Mouse (Mus musculus) hindbrain, postnatal 0 days (tissue): Measurements from ENCODE around the gene Itpr1. TPM values are rescaled to one million over a fixed set of nuclear protein-coding genes. Genes with fewer than 3 reads are reported as not detected.

ENCODE experiments used
- ATAC-seq: fragments of 200-750 bp; cut with Nextera tagmentation; 2 replicates; pipeline ENCODE4 v1.8.0; 2017; ENCODE audit warnings: mild to moderate bottlenecking, moderate TSS enrichment, moderate library complexity
- DNase-seq: peaks from one replicate; pipeline ENCODE4 v3.0.0-alpha.2; 2015; ENCODE audit warnings: low spot score
- H3K27ac ChIP-seq: fragments of 300-500 bp; sonication (generic); 2 replicates; pipeline ENCODE4 v1.5.1; 2014; ENCODE audit warnings: mild to moderate bottlenecking
- H3K27me3 ChIP-seq: fragments of 300-500 bp; sonication (generic); 2 replicates; pipeline ENCODE4 v1.6.1; 2014; ENCODE audit warnings: low read length, mixed read lengths; ENCODE audit not compliant: insufficient read depth
- H3K36me3 ChIP-seq: fragments of 300-500 bp; sonication (generic); 2 replicates; pipeline ENCODE4 v1.6.1; 2014; ENCODE audit warnings: low read length, mixed read lengths; ENCODE audit not compliant: insufficient read depth
- H3K4me1 ChIP-seq: fragments of 300-500 bp; sonication (generic); 2 replicates; pipeline ENCODE4 v1.6.1; 2014; ENCODE audit warnings: antibody characterized with exemption, low read length, mixed read lengths; ENCODE audit not compliant: insufficient read depth
- H3K4me2 ChIP-seq: fragments of 300-500 bp; sonication (generic); 2 replicates; pipeline ENCODE4 v1.6.1; 2014; ENCODE audit warnings: low read depth, mild to moderate bottlenecking, low read length, moderate library complexity, mixed read lengths
- H3K4me3 ChIP-seq: fragments of 300-500 bp; sonication (generic); 2 replicates; pipeline ENCODE4 v1.5.1; 2014; ENCODE audit warnings: low read length
- H3K9ac ChIP-seq: fragments of 300-500 bp; sonication (generic); replicated peaks from 2 replicates; pipeline ENCODE4 v1.6.1; 2014; ENCODE audit warnings: mild to moderate bottlenecking, low read length, moderate library complexity, mixed read lengths
- H3K9me3 ChIP-seq: fragments of 300-500 bp; sonication (generic); 2 replicates; pipeline ENCODE4 v1.6.1; 2016; ENCODE audit warnings: low read length, mixed read lengths
- CTCF ChIP-seq: IDR thresholded peaks from 2 replicates; pipeline ENCODE4 v1.5.1; 2016; ENCODE audit warnings: antibody characterized with exemption, control low read depth, low read depth
- WGBS: fragments of 180-500 bp; shearing (Covaris S2); extraction: QIAGEN DNeasy Blood & Tissue Kit; methylation state at CpG from one replicate; pipeline ENCODE4 v1.1.7; 2014; 5-methylcytosine and 5-hydroxymethylcytosine counted together
- polyA plus RNA-seq: library from polyadenylated mRNA; unstranded; fragments of >200 nt; fragmentation: Nextera tagmentation; extraction: Ambion mirVana; gene quantifications from 2 replicates; pipeline ENCODE4 v1.2.1, GENCODE M21; 2015
- total RNA-seq: library from RNA; depleted of rRNA; stranded (reverse); fragments of >200 nt; gene quantifications from 2 replicates; pipeline ENCODE4 v1.2.3, GENCODE M21; 2014

Gene Itpr1
- total and polyA plus RNA-seq, 2 experiments from 2014 or later: 7.2 to 47.1 TPM

DNA sequence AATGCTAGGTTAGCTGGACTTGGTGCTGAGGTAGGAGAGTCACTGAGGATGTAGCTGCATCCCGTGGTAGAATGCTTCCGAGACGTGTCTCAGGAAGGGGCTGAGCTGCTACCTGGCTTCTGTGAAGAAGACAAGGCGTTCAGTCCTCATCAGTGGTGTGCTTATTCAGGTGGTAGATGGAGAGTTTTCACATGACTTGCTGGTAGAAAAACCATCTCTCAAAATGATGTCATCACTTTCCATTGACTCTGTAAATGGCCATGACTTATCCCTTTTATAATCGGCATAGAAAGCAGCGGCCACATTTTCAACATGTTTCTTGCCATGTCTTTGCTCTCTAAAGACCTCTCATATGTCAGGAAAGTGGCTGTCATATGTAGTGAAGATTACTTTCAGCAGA, 123.6 kb downstream of the Itpr1 start:
- Histone ChIP-seq H3K4me1 (no peaks in the 10 kb centered on the region), H3K4me2 (no peak overlapping the region), H3K36me3 (no peaks in the 10 kb centered on the region), H3K9me3 (no peaks in the 10 kb centered on the region), H3K27me3 (no peaks in the 10 kb centered on the region), H3K4me3 (no peak overlapping the region), H3K9ac (no peak overlapping the region), H3K27ac (no peak overlapping the region)
- no peak for TF ChIP-seq CTCF
- WGBS: 90% methylated on average over 6 of the region's 6 CpGs
- ATAC-seq: no peak
- DNase-seq: no peak

- Histone ChIP-seq H3K4me2 (no peak overlapping the region), H3K27me3 (no peaks in the 10 kb centered on the region), H3K4me3 (no peak overlapping the region), H3K36me3 (no peaks in the 10 kb centered on the region), H3K4me1 (no peaks in the 10 kb centered on the region), H3K9me3 (no peaks in the 10 kb centered on the region), H3K9ac (no peak overlapping the region), H3K27ac (no peak overlapping the region)
- WGBS: 58% methylated on average over 6 of the region's 6 CpGs
- ATAC-seq (no peak), DNase-seq (no peak)
- TF ChIP-seq CTCF: no peak
Measured at GRCm38 (mm10) chr6:108337289-108337688, 124.4 kb downstream of the Itpr1 start.

- H3K4me3 ChIP-seq: no peak overlapping the region
- no peak overlapping the region for H3K4me2 ChIP-seq
- no peaks in the 10 kb centered on the region for H3K4me1 ChIP-seq
- H3K27ac ChIP-seq: no peak overlapping the region
- no peaks in the 10 kb centered on the region for H3K9me3 ChIP-seq
- TF ChIP-seq CTCF: no peak
- DNase-seq (no peak), ATAC-seq (no peak)
- H3K36me3 ChIP-seq: no peaks in the 10 kb centered on the region
- no peaks in the 10 kb centered on the region for H3K27me3 ChIP-seq
- no peak overlapping the region for H3K9ac ChIP-seq
- WGBS: 96% methylated on average over 5 of the region's 5 CpGs
Measured at GRCm38 (mm10) chr6:108338362-108338761, 125.5 kb downstream of the Itpr1 start.

DNA sequence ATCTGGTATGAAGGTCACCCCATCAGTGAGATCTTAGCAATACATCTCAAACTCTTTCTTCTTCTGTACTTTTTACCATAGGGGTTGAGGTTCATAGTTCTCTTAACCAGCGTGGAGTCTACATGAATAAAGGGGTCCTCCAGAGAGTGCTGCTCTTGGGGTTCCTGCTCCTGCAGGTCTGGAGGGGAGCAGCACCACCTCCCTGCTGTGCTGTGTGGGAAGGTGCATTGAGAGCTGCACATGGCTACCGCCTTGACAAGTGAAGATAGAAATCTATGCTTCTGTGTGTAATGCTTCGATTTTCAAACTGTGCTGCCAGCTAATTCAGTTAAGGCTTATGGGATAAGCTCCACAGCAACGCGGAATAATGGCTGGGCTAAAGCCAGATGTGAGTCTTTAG, 130.1 kb downstream of the Itpr1 start:
- no peak for TF ChIP-seq CTCF

GRCm38 (mm10) chr6:108343781-108344310, 130.9 kb downstream of the Itpr1 start:
- 78% methylated on average over 4 of the region's 4 CpGs for WGBS
- Histone ChIP-seq H3K27ac (no peak overlapping the region), H3K9me3 (no peaks in the 10 kb centered on the region), H3K27me3 (no peaks in the 10 kb centered on the region), H3K4me2 (no peak overlapping the region), H3K9ac (no peak overlapping the region), H3K4me3 (no peak overlapping the region), H3K36me3 (no peaks in the 10 kb centered on the region), H3K4me1 (no peaks in the 10 kb centered on the region)
- DNase-seq: peak; percentile 25
- ATAC-seq: no peak
- peak; percentile 56 for TF ChIP-seq CTCF

More for the DNA sequence above, 130.1 kb downstream of the Itpr1 start:
- 65% methylated on average over 5 of the region's 5 CpGs for WGBS
- Histone ChIP-seq H3K27me3 (no peaks in the 10 kb centered on the region), H3K9ac (no peak overlapping the region), H3K4me2 (no peak overlapping the region), H3K27ac (no peak overlapping the region), H3K36me3 (no peaks in the 10 kb centered on the region), H3K9me3 (no peaks in the 10 kb centered on the region), H3K4me3 (no peak overlapping the region), H3K4me1 (no peaks in the 10 kb centered on the region)
- no peak for ATAC-seq
- DNase-seq: no peak

DNA sequence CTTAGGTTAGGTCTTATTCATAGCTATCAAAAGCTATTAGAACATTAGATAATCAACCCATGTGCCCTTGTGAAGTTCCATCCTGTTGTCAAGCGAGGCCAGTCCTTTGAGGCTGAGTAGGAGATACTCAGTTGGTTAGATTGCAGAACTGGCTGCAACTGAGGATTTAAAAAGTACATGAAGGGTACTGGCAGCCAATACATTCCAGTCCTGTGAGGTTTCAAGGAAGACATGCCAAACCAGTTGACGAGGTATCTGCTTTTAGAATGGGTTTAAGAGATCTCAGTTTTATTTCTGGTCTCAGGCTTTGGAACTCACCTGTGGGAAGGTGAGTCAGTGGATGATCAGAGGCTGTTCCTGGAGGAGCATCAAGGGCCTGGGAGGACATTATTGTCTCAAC, 137.9 kb downstream of the Itpr1 start:
- Histone ChIP-seq H3K4me3 (no peak overlapping the region), H3K9me3 (no peaks in the 10 kb centered on the region), H3K27me3 (no peaks in the 10 kb centered on the region), H3K36me3 (no peaks in the 10 kb centered on the region), H3K4me1 (no peaks in the 10 kb centered on the region), H3K27ac (no peak overlapping the region), H3K4me2 (no peak overlapping the region), H3K9ac (no peak overlapping the region)
- DNase-seq (no peak), ATAC-seq (no peak)
- WGBS: 94% methylated on average over 2 of the region's 2 CpGs
- no peak for TF ChIP-seq CTCF

DNA sequence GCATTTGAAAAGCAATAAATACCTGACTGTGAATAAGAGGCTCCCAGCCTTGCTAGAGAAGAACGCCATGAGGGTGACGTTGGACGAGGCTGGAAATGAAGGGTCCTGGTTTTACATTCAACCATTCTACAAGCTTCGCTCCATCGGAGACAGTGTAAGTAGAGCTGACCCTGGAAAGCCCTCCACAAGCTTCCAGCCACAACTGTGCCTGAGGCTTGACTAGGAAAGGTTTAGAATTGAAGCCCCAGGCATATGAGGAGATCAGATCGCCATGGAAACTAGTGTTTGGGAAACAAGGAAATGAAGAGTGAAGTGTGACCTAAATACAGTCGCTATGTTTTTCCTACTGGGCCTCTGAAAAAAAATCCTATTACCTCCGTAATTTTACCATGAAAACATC, 139.1 kb downstream of the Itpr1 start:
- peak; percentile 26 for DNase-seq

More for the DNA sequence above, 139.1 kb downstream of the Itpr1 start:
- H3K27me3 ChIP-seq: no peaks in the 10 kb centered on the region
- TF ChIP-seq CTCF: no peak
- ATAC-seq: peak; percentile 59; the same call in 1 of the 2 replicates
- H3K4me2 ChIP-seq: no peak overlapping the region
- WGBS: 67% methylated on average over 8 of the region's 8 CpGs
- no peaks in the 10 kb centered on the region for H3K36me3 ChIP-seq
- no peaks in the 10 kb centered on the region for H3K9me3 ChIP-seq
- H3K4me3 ChIP-seq: no peak overlapping the region
- 0 out of 2 replicates have a peak overlapping the region, but pooled peaks have one; percentile 32 for H3K27ac ChIP-seq
- H3K4me1 ChIP-seq: no peaks in the 10 kb centered on the region
- H3K9ac ChIP-seq: no peak overlapping the region
